Mouse (Mus musculus): ENCODE measurements at regions not wholly inside any gene's neighbourhood (a gene's known extent, or its start where the extent isn't known, plus 50 kb on each side); places are given as distances from the start of the nearest gene placed in this dataset.

DNA sequence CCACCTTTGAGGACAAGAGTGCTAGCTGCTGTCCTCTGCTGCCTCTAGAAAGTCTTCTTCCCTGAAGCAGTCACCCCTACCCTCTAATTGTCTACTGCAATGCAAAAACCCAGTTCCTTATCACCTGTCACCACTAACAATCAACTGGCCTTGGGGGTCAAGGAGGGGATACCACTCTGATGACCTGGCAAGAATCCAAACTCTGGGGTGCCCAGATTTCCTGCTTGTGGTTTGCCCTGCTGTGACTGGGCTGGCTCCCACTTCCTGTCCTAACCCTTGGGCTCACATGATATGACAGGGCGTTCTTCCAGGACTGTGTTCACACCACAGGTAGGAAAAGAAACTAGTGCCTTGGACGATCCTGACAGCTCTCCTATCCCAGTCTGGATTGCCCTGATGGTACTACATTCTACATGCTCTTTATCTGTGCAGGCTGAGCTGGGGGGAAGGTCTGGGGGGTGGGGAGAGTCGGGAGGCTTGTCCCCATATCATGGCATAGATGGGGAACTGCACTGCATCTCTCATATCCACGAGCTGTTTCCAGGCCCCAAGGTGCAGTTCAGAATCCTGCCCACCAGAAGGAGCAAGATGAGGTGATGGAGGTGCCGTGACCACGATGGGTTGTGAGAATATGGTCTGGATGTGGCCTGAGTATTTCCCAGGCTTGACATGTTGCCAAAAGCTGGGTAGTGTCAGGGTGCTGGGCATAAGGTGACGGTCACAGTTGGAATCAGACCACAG is 81.0 kb downstream of the Maf start:
- WGBS = 89% methylated on average over 7 of the region's 7 CpGs

DNA sequence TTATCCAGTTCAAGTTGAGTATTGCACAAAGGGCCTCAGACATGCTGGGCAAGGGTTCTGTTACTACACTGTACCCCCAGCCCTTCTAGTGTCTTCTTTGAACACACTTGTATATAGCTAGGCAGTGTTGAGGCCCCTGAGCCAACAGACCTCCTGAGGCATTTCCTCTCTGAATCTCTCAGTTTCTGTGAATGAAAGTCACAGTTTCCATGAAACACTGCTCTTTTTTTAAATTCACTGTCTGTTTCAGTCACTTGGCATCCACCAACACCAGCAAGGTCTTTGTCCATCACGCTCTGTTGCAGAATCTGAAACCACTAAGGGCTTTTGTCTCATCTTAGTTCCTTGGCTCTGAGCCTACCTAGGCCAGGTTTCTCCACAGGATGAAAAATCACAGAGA is 82.5 kb downstream of the Maf start:
- H3K4me1 ChIP-seq = no peaks in the 10 kb centered on the region
- WGBS = 85% methylated on average over 1 of the region's 1 CpGs
- no peak overlapping the region for H3K4me2 ChIP-seq
- no peak overlapping the region for H3K4me3 ChIP-seq
- no peak overlapping the region for H3K27ac ChIP-seq
- no peaks in the 10 kb centered on the region for H3K27me3 ChIP-seq (replicated peaks)
- no peaks in the 10 kb centered on the region for H3K36me3 ChIP-seq (replicated peaks)
- H3K9ac ChIP-seq = no peak overlapping the region
- H3K9me3 ChIP-seq = no peaks in the 10 kb centered on the region
- no peak for ATAC-seq (replicated peaks)

More for the DNA sequence above, 81.0 kb downstream of the Maf start:
- H3K9ac ChIP-seq = no peak overlapping the region
- H3K36me3 ChIP-seq (replicated peaks) = no peaks in the 10 kb centered on the region
- no peaks in the 10 kb centered on the region for H3K9me3 ChIP-seq
- H3K4me3 ChIP-seq = no peak overlapping the region
- no peak overlapping the region for H3K27ac ChIP-seq
- no peaks in the 10 kb centered on the region for H3K27me3 ChIP-seq (replicated peaks)
- no peak overlapping the region for H3K4me2 ChIP-seq
- ATAC-seq (replicated peaks) = no peak
- H3K4me1 ChIP-seq = no peaks in the 10 kb centered on the region

GRCm38 (mm10) chr8:115618049-115618760 is 89.4 kb downstream of the Maf start:
- H3K36me3 ChIP-seq (replicated peaks) = no peaks in the 10 kb centered on the region
- H3K27ac ChIP-seq = no peak overlapping the region
- no peak for ATAC-seq (replicated peaks)
- H3K9me3 ChIP-seq = no peaks in the 10 kb centered on the region
- no peaks in the 10 kb centered on the region for H3K4me1 ChIP-seq
- no peak overlapping the region for H3K4me2 ChIP-seq
- H3K4me3 ChIP-seq = no peak overlapping the region
- WGBS = 89% methylated on average over 13 of the region's 13 CpGs
- no peak overlapping the region for H3K9ac ChIP-seq
- no peaks in the 10 kb centered on the region for H3K27me3 ChIP-seq (replicated peaks)

- H3K4me2 ChIP-seq = no peak overlapping the region
- no peak for ATAC-seq (replicated peaks)
- H3K4me1 ChIP-seq = no peaks in the 10 kb centered on the region
- H3K9ac ChIP-seq = no peak overlapping the region
- H3K27ac ChIP-seq = no peak overlapping the region
- H3K4me3 ChIP-seq = no peak overlapping the region
- H3K36me3 ChIP-seq (replicated peaks) = no peaks in the 10 kb centered on the region
- no peaks in the 10 kb centered on the region for H3K9me3 ChIP-seq
- H3K27me3 ChIP-seq (replicated peaks) = no peaks in the 10 kb centered on the region
- 87% methylated on average over 9 of the region's 9 CpGs for WGBS
Measured at GRCm38 (mm10) chr8:115616871-115617605, 90.6 kb downstream of the Maf start.

DNA sequence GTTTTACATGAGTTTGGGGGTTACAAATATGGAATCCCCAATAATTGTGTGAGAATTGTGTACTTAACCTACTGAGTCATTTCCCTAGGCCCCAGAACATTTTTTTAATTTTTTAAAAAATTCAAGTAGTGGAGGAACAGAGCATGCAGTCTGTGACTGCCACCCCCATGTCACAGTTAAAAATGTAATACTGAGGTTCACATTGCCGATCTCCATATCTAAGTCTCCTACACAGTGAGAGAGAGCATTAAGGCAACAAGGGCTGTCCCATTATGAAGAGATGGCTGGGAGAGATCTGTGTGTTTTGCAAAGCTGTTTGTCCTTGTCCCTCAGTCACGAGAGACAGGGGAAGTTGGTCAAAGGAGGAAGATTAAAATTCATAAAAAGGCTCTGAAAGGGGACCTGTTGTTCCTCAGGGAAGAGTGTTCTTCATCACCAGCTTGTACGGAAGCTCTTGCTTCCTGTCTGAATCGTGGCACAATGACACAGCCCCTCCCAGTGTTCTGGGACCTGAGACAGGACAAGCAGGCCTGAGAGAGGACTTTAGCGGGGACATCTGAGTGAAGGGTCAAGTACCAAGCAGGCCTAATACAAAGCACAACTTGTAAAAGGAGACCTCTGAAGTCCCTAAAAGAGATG is 93.5 kb downstream of the Maf start:
- Histone ChIP-seq H3K4me1 (no peaks in the 10 kb centered on the region), H3K36me3 (replicated peaks) (no peaks in the 10 kb centered on the region), H3K27me3 (replicated peaks) (no peaks in the 10 kb centered on the region), H3K9ac (no peak overlapping the region), H3K4me2 (no peak overlapping the region), H3K4me3 (no peak overlapping the region), H3K27ac (no peak overlapping the region), H3K9me3 (no peaks in the 10 kb centered on the region)
- WGBS = 78% methylated on average over 5 of the region's 5 CpGs
- no peak for ATAC-seq (replicated peaks)

GRCm38 (mm10) chr8:115612119-115612518 is 95.5 kb downstream of the Maf start:
- Histone ChIP-seq H3K9ac (no peak overlapping the region), H3K4me2 (no peak overlapping the region), H3K4me3 (no peak overlapping the region), H3K9me3 (no peaks in the 10 kb centered on the region), H3K27ac (no peak overlapping the region), H3K4me1 (no peaks in the 10 kb centered on the region), H3K36me3 (replicated peaks) (no peaks in the 10 kb centered on the region), H3K27me3 (replicated peaks) (no peaks in the 10 kb centered on the region)
- ATAC-seq (replicated peaks) = no peak
- 82% methylated on average over 3 of the region's 3 CpGs for WGBS

GRCm38 (mm10) chr8:115599771-115600170 is 107.8 kb downstream of the Maf start:
- Histone ChIP-seq H3K4me1 (peaks cover 6% of the 10 kb centered on the region; the same call in 1 of the 2 replicates), H3K4me3 (no peak overlapping the region), H3K36me3 (replicated peaks) (no peaks in the 10 kb centered on the region), H3K27ac (no peak overlapping the region), H3K27me3 (replicated peaks) (no peaks in the 10 kb centered on the region), H3K4me2 (no peak overlapping the region), H3K9ac (no peak overlapping the region), H3K9me3 (no peaks in the 10 kb centered on the region)
- WGBS = 91% methylated on average over 6 of the region's 6 CpGs
- no peak for ATAC-seq (replicated peaks)

DNA sequence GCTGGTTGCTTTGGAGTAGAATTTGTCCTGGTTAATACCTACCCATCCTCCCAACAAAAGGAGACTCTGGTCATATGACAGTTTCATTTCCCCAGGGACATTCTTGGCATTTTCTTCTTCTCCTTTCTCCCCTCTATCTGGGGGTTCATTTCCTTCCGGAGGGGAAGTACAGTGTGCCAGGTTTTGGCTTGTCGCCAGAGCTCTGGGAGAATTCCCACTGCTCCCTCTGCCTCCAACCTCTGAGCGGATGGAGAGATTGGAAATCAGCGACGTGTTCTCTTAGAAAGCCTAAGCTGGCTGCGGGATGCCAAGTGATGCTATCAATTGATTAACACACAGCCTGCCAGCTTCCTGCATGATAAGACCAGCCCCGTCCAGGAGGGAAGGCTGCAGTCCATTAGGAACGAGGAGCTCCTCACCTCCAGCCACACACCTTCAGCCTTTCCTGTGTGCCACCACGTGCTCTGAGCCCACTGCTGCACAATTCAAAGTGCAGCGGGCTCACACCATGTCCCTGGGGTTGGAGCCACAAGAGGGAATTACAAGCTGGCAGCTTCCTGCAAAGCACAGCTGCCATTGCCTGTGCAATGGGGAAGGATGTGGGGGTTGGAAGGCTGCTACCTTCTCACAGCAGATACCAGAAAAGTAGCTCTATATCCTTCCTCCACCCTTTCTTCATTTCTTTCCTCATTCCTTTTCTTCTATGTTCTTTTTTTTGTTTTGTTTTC is 110.2 kb downstream of the Maf start:
- Histone ChIP-seq H3K4me3 (no peak overlapping the region), H3K27me3 (replicated peaks) (no peaks in the 10 kb centered on the region), H3K27ac (no peak overlapping the region), H3K9me3 (no peaks in the 10 kb centered on the region), H3K4me2 (0 out of 2 replicates have a peak overlapping the region, but pooled peaks have one; percentile 8), H3K9ac (no peak overlapping the region), H3K36me3 (replicated peaks) (no peaks in the 10 kb centered on the region), H3K4me1 (peaks cover 6% of the 10 kb centered on the region; the same call in 1 of the 2 replicates)
- ATAC-seq (replicated peaks) = no peak
- WGBS = 36% methylated on average over 10 of the region's 10 CpGs

DNA sequence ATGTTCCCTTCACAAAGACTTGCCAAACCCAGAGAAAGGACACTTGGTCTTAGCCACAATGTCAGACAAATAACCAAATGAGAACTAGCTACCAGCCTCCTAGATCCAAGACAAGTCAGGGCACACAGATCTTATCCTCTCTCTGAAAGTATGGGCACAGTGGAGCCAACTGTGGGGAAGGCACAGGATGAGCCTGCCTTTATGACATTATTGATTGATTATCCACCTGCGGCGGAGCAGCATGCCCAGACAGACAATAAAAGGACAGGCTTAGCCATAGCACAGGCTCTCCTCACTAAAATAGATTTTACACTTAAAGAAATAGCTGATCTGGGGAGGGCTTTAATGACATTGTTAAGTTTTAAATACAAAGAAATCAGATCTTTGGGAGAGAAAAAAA is 117.9 kb downstream of the Maf start:
- Histone ChIP-seq H3K27ac (no peak overlapping the region), H3K4me3 (no peak overlapping the region), H3K9me3 (no peaks in the 10 kb centered on the region), H3K4me1 (no peaks in the 10 kb centered on the region), H3K27me3 (replicated peaks) (no peaks in the 10 kb centered on the region), H3K4me2 (no peak overlapping the region), H3K36me3 (replicated peaks) (no peaks in the 10 kb centered on the region), H3K9ac (no peak overlapping the region)
- WGBS = 88% methylated on average over 2 of the region's 2 CpGs
- ATAC-seq (replicated peaks) = no peak

- Histone ChIP-seq H3K27me3 (replicated peaks) (no peaks in the 10 kb centered on the region), H3K9ac (no peak overlapping the region), H3K4me3 (no peak overlapping the region), H3K9me3 (no peaks in the 10 kb centered on the region), H3K4me2 (no peak overlapping the region), H3K36me3 (replicated peaks) (no peaks in the 10 kb centered on the region), H3K4me1 (no peaks in the 10 kb centered on the region), H3K27ac (no peak overlapping the region)
- WGBS = 95% methylated on average over 2 of the region's 2 CpGs
- no peak for ATAC-seq (replicated peaks)
Measured at GRCm38 (mm10) chr8:115589076-115589475, 118.5 kb downstream of the Maf start.

GRCm38 (mm10) chr8:115584311-115584907 is 123.2 kb downstream of the Maf start:
- H3K9ac ChIP-seq = no peak overlapping the region
- no peaks in the 10 kb centered on the region for H3K27me3 ChIP-seq (replicated peaks)
- H3K4me2 ChIP-seq = no peak overlapping the region
- H3K4me1 ChIP-seq = no peaks in the 10 kb centered on the region
- WGBS = 83% methylated on average over 8 of the region's 8 CpGs
- H3K4me3 ChIP-seq = no peak overlapping the region
- H3K27ac ChIP-seq = no peak overlapping the region
- no peaks in the 10 kb centered on the region for H3K9me3 ChIP-seq
- ATAC-seq (replicated peaks) = no peak
- no peaks in the 10 kb centered on the region for H3K36me3 ChIP-seq (replicated peaks)

Measured in midbrain, embryonic 15.5 days (tissue).